Mouse (Mus musculus) hindbrain, embryonic 13.5 days (tissue): ENCODE results near the gene Pfn4. TPM values are rescaled to one million over a fixed set of nuclear protein-coding genes. Genes with fewer than 3 reads are reported as not detected.
A peak's percentile ranks its signal among the peaks of the same experiment; 100 is the strongest.
"Not testable (repeated sequence)": the region's sequence is repeated elsewhere in the genome, so short reads cannot be mapped to it uniquely, and the experiment has no call there.

Experiments used
- ATAC-seq: fragments of 200-750 bp; cut with Nextera tagmentation; 2 replicates; pipeline ENCODE4 v1.8.0; 2017; ENCODE audit warnings: moderate TSS enrichment; ENCODE audit not compliant: low FRiP score
- H3K27ac ChIP-seq: fragments of 300-500 bp; sonication (generic); 2 replicates; pipeline ENCODE4 v1.5.1; 2015; ENCODE audit warnings: inconsistent platforms, mild to moderate bottlenecking, moderate library complexity
- H3K27me3 ChIP-seq: fragments of 300-500 bp; sonication (generic); 2 replicates; pipeline ENCODE4 v1.6.1; 2015; ENCODE audit warnings: mild to moderate bottlenecking, inconsistent platforms
- H3K36me3 ChIP-seq: fragments of 300-500 bp; sonication (generic); 2 replicates; pipeline ENCODE4 v1.6.1; 2015; ENCODE audit warnings: mild to moderate bottlenecking, inconsistent platforms
- H3K4me1 ChIP-seq: fragments of 300-500 bp; sonication (generic); replicated peaks from 2 replicates; pipeline ENCODE4 v1.6.1; 2015; ENCODE audit warnings: inconsistent platforms
- H3K4me2 ChIP-seq: fragments of 300-500 bp; sonication (generic); 2 replicates; pipeline ENCODE4 v1.6.1; 2015; ENCODE audit warnings: inconsistent platforms, mild to moderate bottlenecking, moderate library complexity
- H3K4me3 ChIP-seq: fragments of 300-500 bp; sonication (generic); 2 replicates; pipeline ENCODE4 v1.5.1; 2015; ENCODE audit warnings: mild to moderate bottlenecking, inconsistent platforms
- H3K9ac ChIP-seq: fragments of 300-500 bp; sonication (generic); 2 replicates; pipeline ENCODE4 v1.6.1; 2015; ENCODE audit warnings: mild to moderate bottlenecking, inconsistent platforms
- H3K9me3 ChIP-seq: fragments of 300-500 bp; sonication (generic); 2 replicates; pipeline ENCODE4 v1.6.1; 2016; ENCODE audit warnings: inconsistent platforms
- WGBS: fragments of 180-500 bp; shearing (Covaris S2); methylation state at CpG from one replicate; pipeline ENCODE4 v1.1.7; 2015; 5-methylcytosine and 5-hydroxymethylcytosine counted together
- polyA plus RNA-seq: library from polyadenylated mRNA; unstranded; fragments of >200 nt; fragmentation: Nextera tagmentation; extraction: Ambion mirVana; gene quantifications from 2 replicates; pipeline ENCODE4 v1.2.1, GENCODE M21; 2015

Pfn4 gene
- polyA plus RNA-seq, 1 experiment from 2014 or later: 12.0 TPM

DNA sequence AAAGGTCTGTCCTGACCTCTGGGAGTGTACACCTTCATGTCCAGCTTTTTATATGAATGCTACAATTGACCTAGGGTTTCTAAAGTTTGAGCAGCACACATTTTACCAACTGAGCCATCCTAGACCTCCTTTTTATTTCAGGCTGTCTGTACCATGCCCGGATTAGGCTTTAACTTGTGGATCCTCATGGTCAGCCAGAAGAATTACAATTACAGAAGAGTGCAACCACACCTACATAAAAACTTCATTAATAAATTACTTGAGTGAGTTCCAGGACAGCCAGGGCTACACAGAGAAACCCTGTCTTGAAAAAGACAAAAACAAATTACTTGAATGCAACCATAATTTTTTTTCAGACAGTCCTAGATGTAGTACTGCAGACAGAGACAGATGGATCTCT lies 11.8 kb upstream of the Pfn4 start:
- no peaks in the 10 kb centered on the region for H3K27me3 ChIP-seq
- H3K9me3 ChIP-seq: 0 out of 2 replicates have a peak, but pooled peaks cover 3% of the 10 kb centered on the region
- H3K9ac ChIP-seq: no peak overlapping the region
- no peaks in the 10 kb centered on the region for H3K4me1 ChIP-seq
- 0 out of 2 replicates have a peak, but pooled peaks cover 3% of the 10 kb centered on the region for H3K36me3 ChIP-seq
- ATAC-seq: no peak
- 90% methylated on average over 1 of the region's 1 CpGs for WGBS
- no peak overlapping the region for H3K4me3 ChIP-seq
- no peak overlapping the region for H3K27ac ChIP-seq
- no peak overlapping the region for H3K4me2 ChIP-seq

DNA sequence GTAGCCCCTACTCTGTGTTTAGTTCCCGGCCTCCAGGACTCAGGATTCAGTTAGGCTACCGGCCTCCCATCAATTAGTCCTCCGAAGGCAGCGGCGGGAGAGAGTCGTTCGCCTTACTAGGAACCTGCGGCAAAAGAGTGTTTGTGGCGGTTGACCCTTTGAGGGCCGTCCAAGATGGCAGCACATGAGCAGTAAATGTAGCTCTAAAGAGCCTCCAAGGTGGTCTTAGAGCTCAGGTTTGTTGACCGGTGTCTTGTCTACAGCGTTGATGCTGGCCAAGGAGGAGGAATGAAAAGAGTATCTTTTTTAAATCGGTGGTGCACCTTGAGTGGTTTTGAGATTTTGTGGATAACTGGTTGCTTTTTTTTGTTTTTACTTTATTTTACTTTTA lies 506 bp downstream of the Pfn4 start:
- ATAC-seq: peak; percentile 61
- Histone ChIP-seq H3K36me3 (no peaks in the 10 kb centered on the region), H3K27me3 (no peaks in the 10 kb centered on the region), H3K4me1 (peaks cover 4% of the 10 kb centered on the region; the same call in 1 of the 2 replicates), H3K27ac (peak overlapping the region; percentile 96), H3K4me3 (peak overlapping the region; percentile 62), H3K9ac (peak overlapping the region; percentile 83), H3K9me3 (no peaks in the 10 kb centered on the region), H3K4me2 (peak overlapping the region; percentile 65)
- WGBS: 19% methylated on average over 13 of the region's 13 CpGs

DNA sequence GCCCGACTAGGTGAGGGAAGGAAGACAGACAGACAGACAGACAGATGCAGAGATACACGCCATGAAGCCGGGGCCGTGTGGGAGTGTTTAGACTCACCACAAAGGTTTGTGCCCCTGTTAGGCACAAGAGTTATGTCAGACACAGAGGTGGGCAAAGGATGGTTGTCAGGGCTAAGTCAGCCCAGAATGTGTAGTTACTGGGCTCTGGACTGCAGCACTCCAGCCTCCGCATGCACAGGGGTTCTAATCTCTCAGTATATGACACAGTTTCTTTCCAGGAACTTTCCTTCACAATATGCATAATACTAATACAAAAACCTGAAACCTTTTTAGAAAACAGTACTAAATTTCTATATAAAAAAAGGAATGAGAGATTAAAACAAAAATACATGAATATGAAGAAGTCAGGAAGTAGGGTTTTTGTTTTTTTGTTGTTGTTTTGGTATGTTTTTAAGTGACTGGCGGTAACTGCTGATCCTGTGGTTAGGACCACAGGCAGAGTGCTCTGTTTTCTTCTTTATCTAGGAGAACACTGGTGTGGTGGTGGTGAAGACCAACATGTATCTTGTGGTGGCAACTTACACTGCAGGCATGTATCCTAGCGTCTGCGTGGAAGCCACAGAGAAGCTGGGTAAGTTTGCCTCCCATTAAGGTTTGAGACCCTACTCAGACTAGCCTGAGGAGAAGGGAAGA lies 6.2 kb downstream of the Pfn4 start:
- no peaks in the 10 kb centered on the region for H3K27me3 ChIP-seq
- H3K36me3 ChIP-seq: no peaks in the 10 kb centered on the region
- no peaks in the 10 kb centered on the region for H3K4me1 ChIP-seq
- H3K27ac ChIP-seq: no peak overlapping the region
- no peak overlapping the region for H3K9ac ChIP-seq
- H3K4me3 ChIP-seq: no peak overlapping the region
- WGBS: 94% methylated on average over 8 of the region's 8 CpGs
- no peak overlapping the region for H3K4me2 ChIP-seq
- ATAC-seq: no peak
- H3K9me3 ChIP-seq: no peaks in the 10 kb centered on the region

DNA sequence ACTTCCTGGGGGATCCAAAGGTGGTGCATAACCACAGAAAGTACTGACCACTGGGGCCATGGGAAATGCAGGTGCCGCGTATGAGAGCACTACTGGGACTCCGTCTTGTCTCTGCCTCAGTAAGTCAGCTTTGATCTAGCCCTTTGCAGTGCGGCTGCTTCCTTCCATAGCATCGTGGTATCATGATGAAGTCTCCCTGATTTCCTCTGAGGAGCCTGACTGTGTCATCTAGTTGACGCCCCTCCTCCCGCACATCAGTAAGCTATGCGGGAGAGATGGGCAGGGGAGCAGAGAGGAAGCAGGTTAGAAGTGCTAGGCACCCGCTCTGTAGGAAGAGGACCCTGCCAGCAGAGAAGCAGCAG lies 6.7 kb downstream of the Pfn4 start:
- H3K9me3 ChIP-seq: no peaks in the 10 kb centered on the region
- 82% methylated on average over 9 of the region's 9 CpGs for WGBS
- no peaks in the 10 kb centered on the region for H3K36me3 ChIP-seq
- no peaks in the 10 kb centered on the region for H3K4me1 ChIP-seq
- no peak overlapping the region for H3K27ac ChIP-seq
- H3K4me2 ChIP-seq: no peak overlapping the region
- ATAC-seq: no peak
- H3K27me3 ChIP-seq: no peaks in the 10 kb centered on the region
- H3K4me3 ChIP-seq: no peak overlapping the region
- H3K9ac ChIP-seq: no peak overlapping the region

DNA sequence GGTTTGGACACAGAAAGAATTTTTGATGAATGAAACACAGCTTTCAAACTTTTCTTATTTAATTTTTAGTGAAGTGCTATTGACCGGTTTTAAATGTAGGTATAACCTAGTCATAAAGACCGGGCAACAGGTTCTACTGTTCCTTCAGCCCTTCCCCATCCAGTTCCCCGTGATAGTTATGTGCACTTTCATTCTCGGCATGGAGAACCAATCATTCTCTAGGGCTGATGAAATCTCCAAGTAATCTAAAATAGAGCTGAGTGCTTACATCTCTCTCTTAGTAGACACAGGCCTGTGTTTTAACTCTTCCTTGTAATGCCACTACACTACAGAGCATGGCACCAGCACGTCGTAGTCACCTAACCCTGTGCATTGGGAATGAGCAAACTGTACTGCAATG lies 8.9 kb downstream of the Pfn4 start:
- Histone ChIP-seq H3K4me3 (no peak overlapping the region), H3K27me3 (no peaks in the 10 kb centered on the region), H3K4me1 (no peaks in the 10 kb centered on the region), H3K9ac (no peak overlapping the region), H3K27ac (no peak overlapping the region), H3K9me3 (no peaks in the 10 kb centered on the region), H3K4me2 (no peak overlapping the region), H3K36me3 (no peaks in the 10 kb centered on the region)
- 92% methylated on average over 6 of the region's 6 CpGs for WGBS
- no peak for ATAC-seq

DNA sequence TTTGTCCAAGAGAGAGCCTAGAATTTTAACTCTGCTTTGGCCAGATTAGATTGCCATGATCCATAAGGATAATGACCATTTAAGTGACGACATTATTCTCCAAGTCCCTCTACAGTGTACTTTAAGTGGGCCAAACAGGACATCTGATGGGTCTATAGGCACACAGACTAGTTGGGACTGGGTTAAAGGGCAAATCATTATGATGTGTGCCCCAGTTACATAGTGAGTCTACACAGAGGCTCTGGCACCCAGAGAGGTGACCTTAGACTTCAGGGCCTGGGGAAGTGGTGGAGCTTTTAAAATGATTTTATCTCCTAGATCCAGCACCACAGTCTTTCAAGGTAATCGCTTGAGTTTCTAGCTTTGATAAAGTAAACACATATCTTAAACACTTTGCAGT lies 11.4 kb downstream of the Pfn4 start:
- no peak for ATAC-seq
- H3K4me2 ChIP-seq: no peak overlapping the region
- no peak overlapping the region for H3K4me3 ChIP-seq
- H3K4me1 ChIP-seq: no peaks in the 10 kb centered on the region
- no peaks in the 10 kb centered on the region for H3K27me3 ChIP-seq
- WGBS: 70% methylated on average over 2 of the region's 2 CpGs
- no peak overlapping the region for H3K27ac ChIP-seq
- H3K9me3 ChIP-seq: no peaks in the 10 kb centered on the region
- H3K9ac ChIP-seq: no peak overlapping the region
- H3K36me3 ChIP-seq: no peaks in the 10 kb centered on the region

DNA sequence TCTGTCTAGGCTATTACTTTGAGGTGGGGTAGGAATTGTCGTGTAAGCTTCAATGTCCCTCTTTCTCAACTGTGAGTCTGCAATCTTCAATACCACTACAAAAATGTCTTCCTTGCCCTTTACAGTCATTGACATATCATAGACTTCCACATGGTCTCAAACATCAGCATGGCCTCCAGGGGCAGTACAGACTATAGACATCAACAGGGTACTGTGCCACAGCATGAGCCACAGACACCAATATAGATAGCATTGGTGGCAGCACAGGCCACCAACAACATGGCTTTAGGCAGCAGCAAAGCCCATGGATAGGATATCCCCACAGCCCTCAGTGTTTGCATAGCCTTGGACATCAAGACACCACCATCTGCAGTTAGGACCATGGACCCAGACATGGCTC lies 12.4 kb downstream of the Pfn4 start:
- H3K4me3 ChIP-seq: no peak overlapping the region
- no peaks in the 10 kb centered on the region for H3K27me3 ChIP-seq
- H3K9me3 ChIP-seq: no peaks in the 10 kb centered on the region
- no peak for ATAC-seq
- no peaks in the 10 kb centered on the region for H3K36me3 ChIP-seq
- H3K27ac ChIP-seq: no peak overlapping the region
- H3K4me2 ChIP-seq: no peak overlapping the region
- no peaks in the 10 kb centered on the region for H3K4me1 ChIP-seq
- no peak overlapping the region for H3K9ac ChIP-seq
- WGBS: 92% methylated on average over 1 of the region's 1 CpGs

DNA sequence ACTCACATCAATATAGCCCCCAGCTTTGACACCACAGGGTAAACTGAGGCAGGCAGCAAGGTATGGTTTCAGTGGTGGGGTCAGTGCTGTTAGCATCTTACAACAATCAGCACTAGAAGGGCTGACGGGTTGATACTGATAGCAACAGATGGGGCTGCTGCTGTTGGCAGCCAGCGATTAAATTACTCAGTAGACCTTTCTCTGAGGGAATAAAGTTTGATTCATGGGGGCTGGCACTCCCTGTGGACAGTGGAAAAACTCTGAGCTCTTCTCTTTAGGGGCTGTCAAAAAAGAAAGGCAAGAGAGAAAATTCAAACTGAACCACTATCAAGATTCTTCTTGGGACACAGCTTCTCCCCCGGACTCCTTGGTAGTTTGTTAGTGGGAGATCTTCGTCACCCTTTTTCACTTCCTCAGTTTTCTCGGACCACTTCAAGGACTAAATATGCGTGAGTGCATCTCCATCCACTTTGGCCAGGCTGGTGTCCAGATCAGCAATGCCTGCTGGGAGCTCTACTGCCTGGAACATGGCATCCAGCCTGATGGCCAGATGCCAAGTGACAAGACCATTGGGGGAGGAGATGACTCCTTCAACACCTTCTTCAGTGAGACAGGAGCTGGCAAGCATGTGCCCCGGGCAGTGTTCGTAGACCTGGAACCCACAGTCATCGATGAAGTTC lies 13.0 kb downstream of the Pfn4 start:
- H3K4me1 ChIP-seq, H3K4me2 ChIP-seq, H3K27ac ChIP-seq, H3K27me3 ChIP-seq, H3K4me3 ChIP-seq, H3K36me3 ChIP-seq, ATAC-seq, H3K9me3 ChIP-seq, H3K9ac ChIP-seq: not testable (repeated sequence)
- WGBS: 89% methylated on average over 9 of the region's 9 CpGs

DNA sequence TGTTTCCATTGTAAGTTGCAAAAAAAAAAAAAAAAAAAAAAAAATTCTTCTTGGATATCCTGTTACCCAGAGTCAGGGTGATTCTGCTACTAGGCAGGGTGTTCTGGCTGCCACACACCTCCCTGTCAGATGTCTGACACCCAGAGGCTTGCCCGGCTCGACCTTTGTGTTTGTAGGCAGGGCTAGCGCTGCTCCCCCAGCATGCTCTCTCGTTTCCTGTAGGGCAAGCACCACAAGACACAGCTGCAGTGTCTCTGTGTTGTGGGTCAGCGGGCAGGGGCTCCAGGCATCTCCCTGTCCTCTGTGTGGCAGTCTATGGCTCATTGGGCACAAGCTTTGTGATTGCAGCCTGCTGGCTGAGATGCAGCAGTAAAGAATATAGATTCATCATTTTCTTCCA lies 14.8 kb downstream of the Pfn4 start:
- Histone ChIP-seq H3K27me3 (no peaks in the 10 kb centered on the region), H3K27ac (no peak overlapping the region), H3K36me3 (no peaks in the 10 kb centered on the region), H3K4me2 (no peak overlapping the region), H3K4me1 (no peaks in the 10 kb centered on the region), H3K9ac (no peak overlapping the region), H3K4me3 (no peak overlapping the region), H3K9me3 (no peaks in the 10 kb centered on the region)
- no peak for ATAC-seq
- WGBS: 50% methylated on average over 5 of the region's 5 CpGs

DNA sequence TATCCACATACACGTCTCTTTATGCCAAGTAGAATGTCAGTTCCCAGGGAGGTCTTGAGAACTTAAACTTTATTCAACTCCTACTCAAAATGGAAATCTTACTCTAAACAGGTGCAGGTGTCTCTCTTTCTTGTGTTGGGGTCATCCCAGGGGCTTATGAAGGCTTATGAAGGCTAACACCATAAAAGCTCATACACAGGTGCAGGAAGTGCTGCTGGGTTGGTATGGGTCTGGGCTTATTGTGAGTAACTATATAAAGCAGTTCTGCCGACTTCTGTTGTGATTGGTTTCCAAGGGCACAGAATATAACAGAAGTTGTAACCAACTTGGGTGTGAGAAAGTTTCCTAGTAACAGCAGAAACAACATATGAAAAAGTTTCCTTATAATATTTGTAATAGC lies 15.6 kb downstream of the Pfn4 start:
- Histone ChIP-seq H3K9ac (no peak overlapping the region), H3K4me3 (no peak overlapping the region), H3K36me3 (no peaks in the 10 kb centered on the region), H3K9me3 (no peaks in the 10 kb centered on the region), H3K27me3 (no peaks in the 10 kb centered on the region), H3K27ac (no peak overlapping the region), H3K4me1 (no peaks in the 10 kb centered on the region), H3K4me2 (no peak overlapping the region)
- no peak for ATAC-seq
- WGBS: 85% methylated on average over 2 of the region's 2 CpGs

DNA sequence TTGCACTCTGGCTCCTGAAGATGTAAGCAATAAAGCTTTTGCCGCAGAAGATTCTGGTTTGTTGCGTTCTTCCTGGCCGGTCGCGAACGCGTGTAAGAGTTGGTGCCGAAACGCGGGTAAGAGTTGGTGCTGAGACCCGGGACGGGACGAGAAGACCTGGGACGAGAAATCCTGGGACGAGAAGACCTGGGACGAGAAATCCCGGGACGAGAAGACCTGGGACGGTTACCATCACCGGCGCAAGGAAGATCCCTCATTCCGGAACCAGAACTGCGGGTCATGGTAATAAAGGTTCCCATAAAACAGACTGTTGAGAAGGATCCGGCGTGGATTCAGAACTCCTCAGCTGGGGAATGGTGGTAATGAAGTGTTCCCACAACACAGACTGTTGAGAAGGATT lies 19.3 kb downstream of the Pfn4 start:
- H3K4me1 ChIP-seq, H3K36me3 ChIP-seq, H3K4me2 ChIP-seq, H3K27ac ChIP-seq, ATAC-seq, H3K27me3 ChIP-seq, H3K9me3 ChIP-seq, H3K4me3 ChIP-seq, H3K9ac ChIP-seq: not testable (repeated sequence)
- WGBS: 94% methylated on average over 25 of the region's 25 CpGs

DNA sequence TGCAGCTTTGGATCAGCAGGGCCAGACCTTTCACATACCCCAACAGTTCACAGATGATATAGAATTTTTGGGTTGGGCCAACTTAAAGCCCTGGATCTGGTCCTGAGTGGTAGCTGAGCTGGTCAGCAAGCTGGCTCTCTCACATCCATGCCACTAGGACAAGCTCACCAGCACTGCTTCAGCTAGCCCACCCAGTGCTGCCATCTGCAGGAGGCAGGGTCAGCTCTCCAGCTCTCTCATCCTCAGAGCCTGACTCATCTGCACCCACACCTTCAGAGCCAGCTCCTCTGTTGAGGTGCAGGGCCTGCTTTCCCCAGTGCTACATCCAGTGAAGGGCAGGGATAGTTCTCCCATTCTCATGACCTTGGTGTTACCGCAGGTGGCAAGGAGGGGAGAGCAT lies 24.9 kb downstream of the Pfn4 start:
- H3K27ac ChIP-seq: no peak overlapping the region
- H3K4me3 ChIP-seq: no peak overlapping the region
- H3K4me1 ChIP-seq: no peaks in the 10 kb centered on the region
- H3K4me2 ChIP-seq: no peak overlapping the region
- no peaks in the 10 kb centered on the region for H3K9me3 ChIP-seq
- H3K27me3 ChIP-seq: no peaks in the 10 kb centered on the region
- no peaks in the 10 kb centered on the region for H3K36me3 ChIP-seq
- ATAC-seq: no peak
- no peak overlapping the region for H3K9ac ChIP-seq
- WGBS: 73% methylated on average over 1 of the region's 1 CpGs

DNA sequence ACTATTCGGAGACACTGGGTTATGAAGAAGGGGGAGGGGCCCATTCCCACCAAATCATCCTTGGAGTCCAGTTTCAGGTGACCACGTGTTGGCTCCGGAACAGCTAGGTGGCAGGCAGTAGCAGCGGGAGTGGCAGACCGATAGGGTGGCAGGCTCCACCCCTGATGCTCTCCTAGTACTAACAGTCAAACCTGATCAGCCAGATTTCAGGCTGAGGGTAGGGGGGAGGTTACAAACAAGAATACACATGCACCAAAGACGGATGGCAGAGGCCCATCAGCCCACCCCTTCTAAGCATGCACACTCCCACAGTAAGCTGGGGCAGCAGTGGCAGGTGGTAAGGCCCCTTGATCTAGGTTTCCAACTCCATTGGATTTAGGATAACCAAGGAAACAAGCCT lies 28.6 kb downstream of the Pfn4 start:
- H3K27me3 ChIP-seq, H3K36me3 ChIP-seq, H3K9ac ChIP-seq, H3K9me3 ChIP-seq, H3K4me3 ChIP-seq, H3K4me1 ChIP-seq, H3K27ac ChIP-seq, ATAC-seq, H3K4me2 ChIP-seq: not testable (repeated sequence)
- WGBS: 84% methylated on average over 6 of the region's 6 CpGs
